Mouse (Mus musculus): Measurements from ENCODE around the gene Mst1. TPM values are rescaled to one million over a fixed set of nuclear protein-coding genes. Genes with fewer than 3 reads are reported as not detected.

The Mst1 gene
- polyA plus RNA-seq, 1 experiment from 2014 or later, result 7.8 TPM

DNA sequence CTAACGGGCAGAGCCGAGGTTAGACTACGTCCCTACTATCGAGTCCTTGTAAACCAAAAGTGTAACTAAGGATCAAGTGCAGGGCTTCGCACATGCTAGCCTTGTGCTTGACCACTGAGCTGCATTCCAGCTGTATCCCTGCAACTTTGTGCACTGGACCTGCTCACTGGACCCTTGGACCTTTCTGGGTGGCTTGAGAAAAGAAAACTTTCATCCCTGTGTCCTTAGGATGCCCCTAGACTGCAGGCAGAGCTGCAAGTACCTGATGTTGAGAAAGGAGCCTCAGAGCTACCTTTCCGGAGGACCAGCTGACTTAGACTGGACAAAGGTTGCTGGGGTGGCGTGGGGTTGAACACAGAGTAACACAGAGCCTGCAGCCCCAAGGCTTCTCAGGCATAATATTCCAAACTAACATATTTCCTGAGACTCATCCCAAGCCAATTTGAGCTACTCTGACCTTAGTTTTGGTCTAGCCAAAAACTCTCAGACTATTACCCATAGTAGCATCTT lies 10.4 kb downstream of the Mst1 start:
- WGBS, result 95% methylated on average over 7 of the region's 7 CpGs
- Histone ChIP-seq H3K27ac (ENCODE audit: low read length) (no peak overlapping the region), H3K36me3 (ENCODE audit: control insufficient read depth, insufficient read depth, low read length) (peaks cover 24% of the 10 kb centered on the region)

DNA sequence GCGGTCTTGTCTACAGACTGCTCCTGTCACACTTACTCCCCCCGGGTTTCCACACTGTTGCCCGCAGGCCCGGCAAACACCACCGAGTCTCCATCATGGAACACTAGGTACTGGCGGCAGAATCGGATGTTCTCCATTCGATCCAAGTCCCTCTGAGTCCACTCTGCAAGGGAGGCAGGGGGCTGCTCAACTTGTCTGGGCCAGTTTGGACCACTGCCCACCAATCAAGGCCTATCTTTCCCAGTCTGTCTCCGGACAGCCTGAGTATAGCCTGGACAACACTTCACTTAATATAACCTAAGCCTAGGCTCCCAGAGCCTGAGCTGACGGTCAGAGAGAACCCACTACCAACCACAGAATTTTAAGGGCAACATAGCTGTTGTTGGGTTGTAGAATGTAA lies 13.3 kb downstream of the Mst1 start:
- Histone ChIP-seq H3K27ac (ENCODE audit: low read length) (peak overlapping the region; percentile 78), H3K4me3 (replicated peaks; ENCODE audit: low read length) (peak overlapping the region; percentile 81), H3K27me3 (ENCODE audit: control insufficient read depth, insufficient read depth, low read length) (no peaks in the 10 kb centered on the region), H3K36me3 (ENCODE audit: control insufficient read depth, insufficient read depth, low read length) (peaks cover 8% of the 10 kb centered on the region; the same call in 1 of the 2 replicates), H3K4me2 (ENCODE audit: low read depth, low read length) (peak overlapping the region; percentile 99), H3K4me1 (ENCODE audit: control insufficient read depth, insufficient read depth, low read length) (peaks cover 20% of the 10 kb centered on the region), H3K9me3 (replicated peaks; ENCODE audit: control insufficient read depth, low read length) (no peaks in the 10 kb centered on the region), H3K9ac (ENCODE audit: low read length) (peak overlapping the region; percentile 86)
- no peak for ATAC-seq (ENCODE audit: insufficient read depth, low FRiP score)
- WGBS, result 65% methylated on average over 10 of the region's 10 CpGs

More for the DNA sequence above, 10.4 kb downstream of the Mst1 start:
- Histone ChIP-seq H3K4me1 (ENCODE audit: control insufficient read depth, insufficient read depth, low read length) (peaks cover 12% of the 10 kb centered on the region), H3K4me3 (replicated peaks; ENCODE audit: low read length) (no peak overlapping the region), H3K9ac (ENCODE audit: low read length) (no peak overlapping the region), H3K27me3 (ENCODE audit: control insufficient read depth, insufficient read depth, low read length) (no peaks in the 10 kb centered on the region), H3K4me2 (ENCODE audit: low read depth, low read length) (no peak overlapping the region), H3K9me3 (replicated peaks; ENCODE audit: control insufficient read depth, low read length) (no peaks in the 10 kb centered on the region)
- ATAC-seq (ENCODE audit: insufficient read depth, low FRiP score), result no peak

DNA sequence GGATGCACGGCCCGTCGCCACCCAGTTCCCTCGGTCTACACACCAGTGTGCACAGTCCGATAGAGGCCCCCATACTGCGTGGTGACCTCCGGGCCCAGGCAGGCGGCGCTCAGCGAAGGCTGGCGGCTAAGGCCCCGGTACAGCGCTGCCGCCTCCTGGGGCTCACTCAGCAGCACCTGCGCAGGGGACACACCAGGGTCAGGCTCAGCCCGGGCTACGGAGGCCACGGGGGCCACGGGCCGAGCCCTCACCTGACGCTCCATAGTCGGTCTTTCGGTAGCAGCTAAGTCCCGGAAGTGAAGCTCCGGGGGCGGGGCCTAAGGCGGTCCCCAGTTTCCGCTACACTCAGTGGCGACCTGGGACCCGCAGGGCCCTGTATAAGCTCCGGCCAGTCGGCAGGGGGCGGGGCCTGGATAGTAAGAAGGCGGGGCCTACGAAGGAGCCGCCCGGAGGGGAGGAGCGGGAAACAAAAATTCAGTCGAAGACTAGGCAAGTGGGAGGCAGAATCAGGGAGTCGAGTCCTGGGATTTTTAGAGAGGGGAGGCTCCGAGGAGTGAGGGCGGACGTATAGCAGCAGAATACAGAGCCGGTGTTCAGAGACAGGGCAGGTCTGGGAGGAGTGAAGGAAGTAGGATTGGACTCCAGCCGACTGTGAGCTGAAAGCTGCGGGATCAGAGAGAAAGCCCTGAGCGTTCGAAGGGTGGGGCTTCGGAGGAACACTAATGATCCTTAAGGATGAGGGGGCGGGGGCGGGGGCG lies 14.1 kb downstream of the Mst1 start, which contains the start of gene Apeh:
Gene Apeh (minus strand): TSS at position 423 of the 758 bp plus-strand sequence.
- Histone ChIP-seq H3K9me3 (replicated peaks; ENCODE audit: control insufficient read depth, low read length) (no peaks in the 10 kb centered on the region), H3K9ac (ENCODE audit: low read length) (peak within 1 kb of the TSS; percentile 86), H3K4me3 (replicated peaks; ENCODE audit: low read length) (peak within 1 kb of the TSS; percentile 81), H3K4me2 (ENCODE audit: low read depth, low read length) (peak within 1 kb of the TSS; percentile 99), H3K36me3 (ENCODE audit: control insufficient read depth, insufficient read depth, low read length) (0 out of 2 replicates have a peak, but pooled peaks cover under 1% of the 10 kb centered on the region), H3K27ac (ENCODE audit: low read length) (peak within 1 kb of the TSS; percentile 78), H3K4me1 (ENCODE audit: control insufficient read depth, insufficient read depth, low read length) (peaks cover 20% of the 10 kb centered on the region), H3K27me3 (ENCODE audit: control insufficient read depth, insufficient read depth, low read length) (no peaks in the 10 kb centered on the region)
- under 1% methylated on average over 52 of the region's 52 CpGs for WGBS
- ATAC-seq (ENCODE audit: insufficient read depth, low FRiP score), result peak; percentile 95

DNA sequence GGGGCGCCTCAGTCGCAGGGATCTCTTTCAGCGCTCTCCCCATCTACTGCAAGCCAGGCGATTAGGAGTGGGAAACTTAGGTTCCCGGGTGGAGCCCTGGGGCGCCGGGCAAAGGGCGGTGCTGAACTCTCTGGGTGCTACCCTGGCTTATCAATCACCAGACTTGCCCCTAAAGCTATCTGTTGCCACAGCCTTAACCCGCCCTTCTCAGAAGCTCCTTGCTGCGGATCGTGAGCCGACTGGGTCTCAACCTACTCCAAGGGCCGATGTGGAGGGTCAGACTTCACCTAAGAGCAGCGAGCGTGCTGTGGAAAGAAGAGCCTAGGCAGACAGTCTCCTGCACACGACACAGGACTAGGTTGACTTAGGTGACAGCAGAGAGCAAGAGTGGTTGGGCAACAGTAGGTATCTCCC lies 14.8 kb downstream of the Mst1 start:
- Histone ChIP-seq H3K27me3 (ENCODE audit: control insufficient read depth, insufficient read depth, low read length) (no peaks in the 10 kb centered on the region), H3K27ac (ENCODE audit: low read length) (peak overlapping the region; percentile 78), H3K4me3 (replicated peaks; ENCODE audit: low read length) (peak overlapping the region; percentile 81), H3K4me2 (ENCODE audit: low read depth, low read length) (peak overlapping the region; percentile 99), H3K9ac (ENCODE audit: low read length) (peak overlapping the region; percentile 86), H3K4me1 (ENCODE audit: control insufficient read depth, insufficient read depth, low read length) (peaks cover 20% of the 10 kb centered on the region), H3K36me3 (ENCODE audit: control insufficient read depth, insufficient read depth, low read length) (no peaks in the 10 kb centered on the region), H3K9me3 (replicated peaks; ENCODE audit: control insufficient read depth, low read length) (no peaks in the 10 kb centered on the region)
- peak; percentile 66 for ATAC-seq (ENCODE audit: insufficient read depth, low FRiP score)
- 1% methylated on average over 16 of the region's 16 CpGs for WGBS

DNA sequence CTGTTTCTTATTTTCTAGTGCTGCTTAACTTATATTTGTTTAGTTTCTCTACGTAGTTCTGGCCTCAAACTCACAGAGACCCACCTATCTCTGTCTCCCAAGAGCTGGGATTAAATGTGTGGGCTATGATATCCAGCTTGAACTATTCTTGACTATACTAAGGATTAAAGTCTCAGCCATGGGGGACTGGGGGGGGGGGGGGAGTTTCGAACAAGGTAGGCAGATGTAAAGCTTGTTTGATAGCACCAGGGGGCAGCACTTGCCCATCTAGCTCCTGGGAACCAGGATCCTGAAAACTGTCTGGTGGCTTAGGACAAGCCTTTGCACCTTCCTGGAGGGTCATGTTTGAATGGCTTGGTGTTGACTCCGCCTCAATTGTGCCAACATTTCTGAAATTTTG lies 15.3 kb downstream of the Mst1 start:
- 6% methylated on average over 3 of the region's 3 CpGs for WGBS
- Histone ChIP-seq H3K27ac (ENCODE audit: low read length) (peak overlapping the region; percentile 78), H3K36me3 (ENCODE audit: control insufficient read depth, insufficient read depth, low read length) (no peaks in the 10 kb centered on the region), H3K9me3 (replicated peaks; ENCODE audit: control insufficient read depth, low read length) (no peaks in the 10 kb centered on the region), H3K4me2 (ENCODE audit: low read depth, low read length) (peak overlapping the region; percentile 99), H3K9ac (ENCODE audit: low read length) (peak overlapping the region; percentile 86), H3K27me3 (ENCODE audit: control insufficient read depth, insufficient read depth, low read length) (no peaks in the 10 kb centered on the region), H3K4me1 (ENCODE audit: control insufficient read depth, insufficient read depth, low read length) (peaks cover 20% of the 10 kb centered on the region), H3K4me3 (replicated peaks; ENCODE audit: low read length) (peak overlapping the region; percentile 81)
- ATAC-seq (ENCODE audit: insufficient read depth, low FRiP score), result no peak

DNA sequence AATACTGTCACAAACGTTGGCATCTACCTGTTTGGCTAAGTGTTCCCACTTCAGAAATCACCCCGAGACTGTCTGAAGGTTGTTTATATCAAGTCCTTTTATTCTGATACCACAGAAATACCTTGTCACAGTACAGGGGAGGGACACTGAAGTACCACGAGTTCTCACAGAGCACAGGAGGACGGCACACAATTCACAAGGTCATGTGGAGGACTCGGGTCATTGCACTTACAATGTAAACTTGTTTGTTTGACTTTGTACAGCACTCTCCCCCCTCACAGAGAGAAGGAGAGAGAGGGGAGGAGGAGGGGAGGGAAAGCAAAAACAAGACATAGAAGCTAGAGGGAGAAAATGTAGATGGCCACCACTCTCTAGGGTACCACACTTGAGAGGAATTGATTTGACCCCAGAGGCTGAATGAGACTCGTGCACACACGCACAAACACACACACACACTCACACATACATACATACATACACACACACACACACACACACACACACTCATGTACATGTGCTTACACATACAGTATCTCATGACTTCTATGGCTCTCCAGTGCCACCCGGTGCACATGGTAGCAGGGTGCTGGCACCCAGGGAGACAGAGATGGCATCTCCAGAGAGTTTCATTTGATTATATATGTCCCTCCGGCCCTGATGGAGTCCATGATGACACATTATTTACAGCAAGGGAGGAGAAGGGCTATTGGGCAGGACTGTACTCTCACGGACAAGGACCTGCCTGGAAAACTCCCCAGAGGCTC lies 15.9 kb downstream of the Mst1 start:
- no peaks in the 10 kb centered on the region for H3K36me3 ChIP-seq (ENCODE audit: control insufficient read depth, insufficient read depth, low read length)
- H3K4me2 ChIP-seq (ENCODE audit: low read depth, low read length), result peak overlapping the region; percentile 99; the same call in 1 of the 2 replicates
- H3K27me3 ChIP-seq (ENCODE audit: control insufficient read depth, insufficient read depth, low read length), result no peaks in the 10 kb centered on the region
- 50% methylated on average over 10 of the region's 10 CpGs for WGBS
- peaks cover 20% of the 10 kb centered on the region for H3K4me1 ChIP-seq (ENCODE audit: control insufficient read depth, insufficient read depth, low read length)
- H3K4me3 ChIP-seq (replicated peaks; ENCODE audit: low read length), result no peak overlapping the region
- no peak for ATAC-seq (ENCODE audit: insufficient read depth, low FRiP score)
- no peaks in the 10 kb centered on the region for H3K9me3 ChIP-seq (replicated peaks; ENCODE audit: control insufficient read depth, low read length)
- 0 out of 2 replicates have a peak overlapping the region, but pooled peaks have one; percentile 54 for H3K9ac ChIP-seq (ENCODE audit: low read length)
- H3K27ac ChIP-seq (ENCODE audit: low read length), result peak overlapping the region; percentile 53

DNA sequence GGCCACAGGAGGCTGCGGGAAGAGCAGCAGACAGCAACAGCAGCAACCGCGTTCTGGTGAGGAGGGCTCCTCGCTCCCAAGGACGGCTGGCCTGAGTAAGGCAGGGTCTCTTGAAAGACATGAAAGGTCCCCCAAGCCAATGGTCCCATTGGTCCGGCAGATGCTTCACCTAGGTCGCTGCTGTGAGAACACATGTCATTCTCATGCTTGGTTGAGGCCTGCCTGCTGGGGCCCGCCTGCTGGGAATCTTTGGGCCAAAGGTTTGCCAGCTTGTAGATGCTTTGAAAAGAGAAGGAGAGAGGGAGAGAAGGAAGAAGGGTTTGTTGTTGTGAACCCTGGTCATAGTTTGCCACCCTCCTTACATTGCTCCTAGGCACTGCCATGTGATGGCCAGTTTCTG lies 19.4 kb downstream of the Mst1 start:
- Histone ChIP-seq H3K27me3 (ENCODE audit: control insufficient read depth, insufficient read depth, low read length) (no peaks in the 10 kb centered on the region), H3K4me1 (ENCODE audit: control insufficient read depth, insufficient read depth, low read length) (peaks cover 17% of the 10 kb centered on the region), H3K36me3 (ENCODE audit: control insufficient read depth, insufficient read depth, low read length) (no peaks in the 10 kb centered on the region), H3K4me2 (ENCODE audit: low read depth, low read length) (no peak overlapping the region), H3K4me3 (replicated peaks; ENCODE audit: low read length) (no peak overlapping the region), H3K9ac (ENCODE audit: low read length) (no peak overlapping the region), H3K9me3 (replicated peaks; ENCODE audit: control insufficient read depth, low read length) (no peaks in the 10 kb centered on the region), H3K27ac (ENCODE audit: low read length) (no peak overlapping the region)
- ATAC-seq (ENCODE audit: insufficient read depth, low FRiP score), result no peak
- 91% methylated on average over 8 of the region's 8 CpGs for WGBS

DNA sequence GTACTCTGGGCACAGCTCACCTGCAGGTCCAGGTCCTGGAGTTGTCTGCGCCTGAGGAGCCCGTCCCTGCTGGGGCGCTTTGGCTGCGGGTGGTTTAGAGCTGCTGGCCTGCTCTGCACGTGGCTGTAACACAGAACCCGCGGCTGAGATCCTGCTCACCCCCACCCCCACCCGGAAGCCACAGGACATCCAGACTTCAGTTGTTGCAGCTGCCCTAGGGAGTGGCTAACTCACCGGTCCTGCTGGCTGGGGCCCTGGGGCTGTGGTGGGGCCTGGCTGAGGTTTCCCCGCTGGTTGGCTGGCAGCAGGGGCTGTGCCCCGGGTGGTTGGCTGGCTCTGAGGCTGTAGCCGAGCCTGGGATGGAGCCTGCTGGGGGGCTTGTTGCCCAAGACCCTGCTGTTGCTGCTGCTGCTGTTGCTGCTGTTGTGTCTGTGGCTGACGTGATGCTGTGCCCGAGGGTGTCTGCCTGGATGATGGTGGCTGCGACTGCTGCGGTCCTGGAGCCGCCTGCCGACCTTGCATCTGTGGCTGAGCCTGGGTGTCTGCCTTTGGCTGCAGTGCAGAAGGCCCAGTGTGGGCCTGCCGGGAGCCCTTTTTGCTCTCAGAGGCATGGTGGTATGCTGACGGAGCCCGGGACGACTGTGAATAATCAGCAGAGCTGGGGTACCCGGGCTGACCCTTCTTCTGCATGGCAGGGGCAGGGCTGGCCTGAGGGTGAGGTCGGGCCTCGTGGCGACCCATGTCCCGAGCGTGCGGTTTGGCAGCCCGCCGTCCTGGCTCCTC lies 24.7 kb downstream of the Mst1 start:
- peak overlapping the region; percentile 72 for H3K27ac ChIP-seq (ENCODE audit: low read length)
- H3K4me3 ChIP-seq (replicated peaks; ENCODE audit: low read length), result peak overlapping the region; percentile 27
- ATAC-seq (ENCODE audit: insufficient read depth, low FRiP score), result peak; percentile 90
- peak overlapping the region; percentile 41 for H3K4me2 ChIP-seq (ENCODE audit: low read depth, low read length)
- no peaks in the 10 kb centered on the region for H3K27me3 ChIP-seq (ENCODE audit: control insufficient read depth, insufficient read depth, low read length)
- H3K9ac ChIP-seq (ENCODE audit: low read length), result peak overlapping the region; percentile 55
- H3K36me3 ChIP-seq (ENCODE audit: control insufficient read depth, insufficient read depth, low read length), result no peaks in the 10 kb centered on the region
- 42% methylated on average over 31 of the region's 31 CpGs for WGBS
- no peaks in the 10 kb centered on the region for H3K9me3 ChIP-seq (replicated peaks; ENCODE audit: control insufficient read depth, low read length)
- peaks cover 12% of the 10 kb centered on the region for H3K4me1 ChIP-seq (ENCODE audit: control insufficient read depth, insufficient read depth, low read length)

Measured in stomach, embryonic 16.5 days (tissue).